Mouse (Mus musculus) neutrophil, adult 5-6 weeks (primary cell): ENCODE results near the gene Gm20425. TPM values are rescaled to one million over a fixed set of nuclear protein-coding genes. Genes with fewer than 3 reads are reported as not detected.
"Not testable (repeated sequence)": the region's sequence is repeated elsewhere in the genome, so short reads cannot be mapped to it uniquely, and the experiment has no call there.

ENCODE experiments used
- ATAC-seq: fragments of 151-379, 151-347 bp; 2 replicates; pipeline ENCODE4 v1.8.0; 2017; ENCODE audit warnings: mild to moderate bottlenecking, moderate TSS enrichment; ENCODE audit not compliant: insufficient number of reproducible peaks, poor library complexity, low FRiP score, severe bottlenecking; ENCODE audit errors: extremely low read depth
- total RNA-seq: library from RNA; stranded (forward); fragments of 200-1000 nt; gene quantifications from 2 replicates; pipeline ENCODE4 v1.2.3, GENCODE M21; 2017

Gene Gm20425
- total RNA-seq, 1 experiment from 2014 or later = not detected

DNA sequence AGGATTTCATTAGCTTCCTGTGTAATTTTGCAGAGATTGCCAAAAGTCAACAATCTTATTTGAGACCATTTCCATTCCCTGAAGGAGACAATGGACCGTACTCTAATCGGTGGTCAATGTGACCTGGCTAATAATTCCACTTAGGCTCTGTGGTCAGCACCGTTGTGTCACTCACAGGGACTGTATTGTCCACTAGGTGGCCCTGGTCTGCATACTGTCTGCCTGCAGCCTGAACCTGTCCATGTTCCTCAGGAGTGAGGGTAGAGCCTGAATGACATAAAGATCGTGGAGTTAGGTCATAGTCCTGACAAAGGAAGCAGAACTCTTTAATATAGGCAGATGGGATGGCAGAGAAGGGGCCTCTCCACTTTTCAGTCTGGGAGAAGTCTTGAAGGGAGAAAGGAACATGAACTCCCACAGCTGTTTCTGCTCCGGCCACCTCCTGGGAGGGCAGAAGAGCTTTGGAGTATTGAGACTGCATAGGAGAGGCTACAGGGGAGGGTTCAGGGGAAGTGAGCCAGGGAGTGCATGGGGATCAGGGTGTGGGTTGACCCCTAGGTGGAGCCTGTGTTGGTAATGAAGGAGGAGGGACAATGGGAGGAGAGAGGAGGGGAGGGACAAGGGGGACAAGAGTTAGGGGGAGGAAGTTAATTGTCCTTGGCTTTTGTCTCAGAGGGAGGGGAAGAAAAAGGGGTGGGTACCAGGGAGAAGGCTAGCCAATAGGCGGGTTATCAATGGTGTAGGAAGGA is 55.2 kb downstream of the Gm20425 start:
- peak; percentile 8; the same call in 1 of the 2 replicates for ATAC-seq

DNA sequence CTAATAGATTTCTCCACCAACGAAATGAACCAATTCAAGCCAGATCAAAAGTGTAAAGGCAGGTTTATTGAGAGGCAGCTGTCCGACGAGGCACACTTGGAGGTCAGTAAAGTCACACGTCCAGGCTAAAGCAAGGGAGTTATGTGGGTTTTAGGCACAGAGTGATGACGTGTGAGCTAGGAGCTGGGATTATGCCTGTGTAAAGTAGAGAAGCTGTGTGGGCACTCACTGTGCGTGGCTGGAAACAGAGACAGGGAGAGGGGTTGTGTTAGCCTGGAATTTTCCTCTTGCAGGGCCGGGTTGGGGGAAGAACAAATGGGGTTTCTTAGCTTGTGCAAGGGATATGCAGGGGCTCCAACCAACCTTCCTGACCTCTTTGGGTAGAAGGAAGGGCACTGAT is 61.3 kb downstream of the Gm20425 start:
- no peak for ATAC-seq

DNA sequence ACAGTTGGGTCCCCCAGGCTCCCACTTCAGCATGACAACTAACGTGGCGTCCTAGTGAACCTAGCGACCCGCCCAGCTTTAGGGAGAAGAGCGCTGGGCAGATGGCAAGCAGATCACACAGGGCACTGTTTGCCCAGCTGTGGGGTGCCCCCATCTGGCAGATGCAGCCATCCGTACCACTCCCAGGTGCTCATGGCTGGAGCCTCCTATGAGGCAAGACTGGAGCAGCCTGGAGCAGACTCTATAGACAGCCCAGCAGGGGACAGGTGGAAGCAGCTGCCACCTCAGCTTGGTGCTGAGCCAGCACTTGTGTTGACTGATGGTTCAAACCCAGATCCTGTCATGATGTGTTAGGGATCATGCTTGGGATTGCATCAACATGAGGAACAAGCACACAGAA is 62.1 kb downstream of the Gm20425 start:
- no peak for ATAC-seq

GRCm38 (mm10) chr9:103163806-103164205 is 66.3 kb downstream of the Gm20425 start:
- no peak for ATAC-seq

DNA sequence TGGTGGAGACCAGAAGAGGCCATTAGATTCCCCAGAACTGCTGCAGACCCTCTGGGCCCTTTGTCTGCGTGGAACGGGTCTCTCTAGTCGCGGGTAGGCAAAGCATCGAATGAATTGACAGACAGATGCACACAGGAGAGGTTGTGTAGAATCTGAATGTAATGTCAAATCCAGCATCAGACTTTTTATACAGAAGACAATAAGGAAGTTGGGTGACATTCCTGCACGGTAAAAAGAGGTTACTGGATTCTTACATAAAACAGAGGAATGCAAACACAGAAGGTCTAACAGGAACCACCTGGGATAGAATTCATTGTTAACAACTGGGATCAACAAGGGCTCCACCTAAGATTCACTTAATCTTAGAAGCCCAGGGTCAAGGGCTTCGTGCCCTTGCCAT is 74.9 kb downstream of the Gm20425 start:
- ATAC-seq = not testable (repeated sequence)

- no peak for ATAC-seq
Measured at GRCm38 (mm10) chr9:103154568-103154967, 75.5 kb downstream of the Gm20425 start.

DNA sequence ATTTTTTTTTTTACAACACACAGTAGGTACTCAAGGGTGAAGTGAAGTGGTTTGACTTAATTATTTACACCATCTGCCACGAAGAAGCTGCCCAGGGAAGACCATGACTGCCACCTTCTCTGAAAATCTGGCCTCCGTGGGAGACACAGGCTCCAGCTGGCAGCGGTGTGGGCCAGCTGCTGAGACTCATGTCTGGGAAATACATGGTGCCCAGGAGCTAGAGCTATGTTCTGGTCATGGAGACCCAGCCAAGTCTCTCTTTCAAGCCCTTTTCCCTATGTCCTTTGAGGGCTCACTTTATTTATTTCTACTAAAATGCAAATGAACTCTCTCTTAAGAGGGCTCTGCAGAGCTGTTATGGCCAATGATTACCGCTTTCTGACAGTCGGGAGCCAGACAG is 76.8 kb downstream of the Gm20425 start:
- no peak for ATAC-seq

GRCm38 (mm10) chr9:103149074-103149799 is 80.9 kb downstream of the Gm20425 start:
- no peak for ATAC-seq

GRCm38 (mm10) chr9:103147103-103147502 is 83.0 kb downstream of the Gm20425 start:
- ATAC-seq = no peak

- peak; percentile 54; the same call in 1 of the 2 replicates for ATAC-seq
Measured at GRCm38 (mm10) chr9:103146703-103147102, 83.4 kb downstream of the Gm20425 start.

- no peak for ATAC-seq
Measured at GRCm38 (mm10) chr9:103146257-103146656, 83.8 kb downstream of the Gm20425 start.

- ATAC-seq = no peak
Measured at GRCm38 (mm10) chr9:103145351-103145750, 84.8 kb downstream of the Gm20425 start.

- no peak for ATAC-seq
Measured at GRCm38 (mm10) chr9:103143881-103144280, 86.2 kb downstream of the Gm20425 start.

DNA sequence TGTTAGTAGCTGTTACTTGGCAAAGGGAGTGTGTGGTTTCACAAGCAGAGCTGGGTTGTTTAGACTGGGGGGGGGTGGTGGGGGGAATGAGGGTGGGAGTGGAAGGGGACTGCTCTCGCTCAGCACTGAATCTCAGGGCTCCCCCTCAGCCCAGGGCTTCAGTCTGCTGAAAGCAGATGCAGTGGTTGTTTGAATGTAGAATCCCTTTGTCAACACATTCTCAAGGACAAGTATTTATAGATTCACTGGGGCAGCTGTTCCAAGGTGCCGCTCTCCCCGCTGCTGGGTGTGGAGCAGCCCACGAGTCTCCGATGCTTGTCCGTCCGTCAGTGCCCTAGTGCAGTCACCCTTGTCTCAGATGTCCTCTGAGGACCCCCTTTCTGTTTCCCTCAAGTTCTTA is 88.8 kb downstream of the Gm20425 start:
- ATAC-seq = no peak

GRCm38 (mm10) chr9:103140384-103140783 is 89.7 kb downstream of the Gm20425 start:
- no peak for ATAC-seq

Other genes starting within 250 kb of the Gm20425 start
- gene Slco2a1, start 241.6 kb downstream of the Gm20425 start, total RNA-seq = not detected in 2 replicates
- gene Rab6b, start 118.5 kb downstream of the Gm20425 start, total RNA-seq = 2.2 and 2.9 TPM in 2 replicates
- 13.6 and 14.2 TPM in 2 replicates for gene Srprb, start 28.2 kb downstream of the Gm20425 start, total RNA-seq
- gene Trf, start 137 bp upstream of the Gm20425 start, total RNA-seq = 152 and 164 TPM in 2 replicates
- gene 1300017J02Rik, start 74.8 kb upstream of the Gm20425 start, total RNA-seq = 2.1 TPM in 1 of 2 replicates, not detected in the other
- gene Topbp1, start 74.9 kb upstream of the Gm20425 start, total RNA-seq = 86.4 and 96.5 TPM in 2 replicates
- 107 TPM in 2 replicates for gene Cdv3, start 135.5 kb upstream of the Gm20425 start, total RNA-seq